Mouse (Mus musculus) G1E (cell line): ENCODE data around the gene Agr2. TPM values are rescaled to one million over a fixed set of nuclear protein-coding genes. Genes with fewer than 3 reads are reported as not detected.

Source experiments
- ATAC-seq: 2 replicates; pipeline ENCODE4 v1.8.0; 2016; ENCODE audit warnings: mild to moderate bottlenecking; ENCODE audit not compliant: insufficient number of reproducible peaks, poor library complexity, low FRiP score, severe bottlenecking; ENCODE audit errors: extremely low read depth
- DNase-seq: peaks from one replicate; pipeline ENCODE4 v3.0.0; 2012; ENCODE audit warnings: low spot score
- H3K27me3 ChIP-seq: 2 replicates; pipeline ENCODE4 v1.6.1; 2012; ENCODE audit warnings: mild to moderate bottlenecking, low read length, inconsistent platforms; ENCODE audit not compliant: insufficient read depth
- H3K36me3 ChIP-seq: replicated peaks from 2 replicates; pipeline ENCODE3; 2012; ENCODE audit warnings: mild to moderate bottlenecking, inconsistent platforms
- H3K4me1 ChIP-seq: 2 replicates; pipeline ENCODE4 v1.6.1; 2012; ENCODE audit warnings: low read depth, low read length, inconsistent platforms, mixed read lengths; ENCODE audit not compliant: insufficient read depth
- H3K4me3 ChIP-seq: 2 replicates; pipeline ENCODE4 v1.5.1; 2012; ENCODE audit warnings: low read depth, mild to moderate bottlenecking, inconsistent platforms, low read length, moderate library complexity, mixed read lengths
- H3K9me3 ChIP-seq: replicated peaks from 2 replicates; pipeline ENCODE4 v1.6.1; 2012; ENCODE audit warnings: inconsistent platforms
- CTCF ChIP-seq: IDR thresholded peaks from 2 replicates; pipeline ENCODE4 v1.5.1; 2012; ENCODE audit warnings: low read depth, low read length, inconsistent platforms, mixed read lengths
- GATA1 ChIP-seq: IDR thresholded peaks from 2 replicates; pipeline ENCODE4 v1.6.1; 2012; ENCODE audit warnings: borderline replicate concordance, low read length, inconsistent platforms, mixed read lengths
- GATA2 ChIP-seq: IDR thresholded peaks from 2 replicates; pipeline ENCODE4 v1.6.1; 2012; ENCODE audit warnings: low read depth, low read length, inconsistent platforms, borderline replicate concordance
- POLR2AphosphoS5 ChIP-seq: IDR thresholded peaks from 2 replicates; pipeline ENCODE4 v1.6.1; 2012; ENCODE audit warnings: low read depth, low read length, inconsistent platforms; ENCODE audit not compliant: insufficient replicate concordance
- TAL1 ChIP-seq: conservative IDR thresholded peaks from 2 replicates; pipeline ENCODE4 v1.6.1; 2012; ENCODE audit warnings: low read depth, low read length, inconsistent platforms, mixed read lengths
- polyA plus RNA-seq: library from polyadenylated mRNA; stranded (reverse); fragments of >175 nt; gene quantifications from 2 replicates; pipeline ENCODE4 v1.2.3, GENCODE M21; 2012
- total RNA-seq, 2 experiments: library from RNA; stranded (forward) in 1 of 2; stranded (reverse) in 1 of 2; fragments of 200-1000 nt in 1 of 2; fragments of >200 nt in 1 of 2; fragmentation: Nextera tagmentation in 1 of 2; gene quantifications; 2 replicates each; pipeline ENCODE4 v1.2.3; 2014 to 2017

Agr2 gene
- total and polyA plus RNA-seq, 3 experiments: 0.33 TPM; not detected in 2

DNA sequence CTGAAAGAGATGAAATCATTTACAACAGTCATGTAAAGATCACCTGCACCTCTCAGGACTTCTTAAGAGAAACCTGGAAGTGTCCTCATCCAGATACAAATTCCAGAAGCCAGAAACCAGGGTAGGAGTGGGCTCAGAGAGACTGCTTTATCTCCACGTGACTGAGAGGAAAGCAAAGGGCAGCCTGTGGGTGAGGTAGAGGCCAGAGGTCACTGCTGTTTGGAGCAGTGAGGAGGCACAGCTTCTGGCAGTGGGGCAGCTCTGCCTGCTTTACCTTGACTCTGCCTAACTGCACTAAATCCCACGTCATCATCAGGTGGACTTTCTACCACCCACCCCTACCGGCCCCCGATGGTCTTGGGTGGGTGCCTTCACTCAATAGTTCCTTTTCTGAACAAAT, 12.0 kb downstream of the Agr2 start:
- no peak overlapping the region for H3K4me3 ChIP-seq
- H3K36me3 ChIP-seq: no peaks in the 10 kb centered on the region

DNA sequence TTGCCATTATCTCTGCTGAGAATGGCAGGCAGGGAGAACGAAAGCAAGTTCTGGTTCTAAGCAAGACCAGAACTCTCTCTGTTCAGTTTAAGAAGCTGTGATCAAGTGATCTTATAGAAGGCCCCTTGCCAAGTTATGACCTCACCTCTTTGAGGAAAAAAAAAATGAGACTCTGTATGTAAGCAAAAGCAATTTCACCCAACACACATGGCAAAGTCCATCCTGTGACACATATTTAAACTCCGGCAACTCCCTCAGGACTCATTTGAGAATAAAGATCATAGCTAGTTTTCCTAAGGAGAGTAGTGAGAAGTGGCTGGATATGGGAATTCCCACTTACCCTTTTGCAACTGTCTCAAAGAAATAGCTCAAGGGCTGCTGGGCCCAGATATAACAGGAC, 14.9 kb downstream of the Agr2 start:
- no peak for DNase-seq
- ATAC-seq: no peak
- Histone ChIP-seq H3K4me3 (no peak overlapping the region), H3K27me3 (no peaks in the 10 kb centered on the region), H3K4me1 (no peaks in the 10 kb centered on the region), H3K9me3 (no peaks in the 10 kb centered on the region; the same call in 1 of the 2 replicates), H3K36me3 (no peaks in the 10 kb centered on the region)
- no peak for TF ChIP-seq TAL1

More for the DNA sequence above, 12.0 kb downstream of the Agr2 start:
- no peak for ATAC-seq
- no peaks in the 10 kb centered on the region for H3K4me1 ChIP-seq
- DNase-seq: no peak
- no peak for TF ChIP-seq CTCF
- no peak for TF ChIP-seq GATA2
- TF ChIP-seq POLR2AphosphoS5: no peak
- no peak for TF ChIP-seq GATA1
- TF ChIP-seq TAL1: no peak
- H3K27me3 ChIP-seq: no peaks in the 10 kb centered on the region
- peaks cover 4% of the 10 kb centered on the region; the same call in 1 of the 2 replicates for H3K9me3 ChIP-seq

DNA sequence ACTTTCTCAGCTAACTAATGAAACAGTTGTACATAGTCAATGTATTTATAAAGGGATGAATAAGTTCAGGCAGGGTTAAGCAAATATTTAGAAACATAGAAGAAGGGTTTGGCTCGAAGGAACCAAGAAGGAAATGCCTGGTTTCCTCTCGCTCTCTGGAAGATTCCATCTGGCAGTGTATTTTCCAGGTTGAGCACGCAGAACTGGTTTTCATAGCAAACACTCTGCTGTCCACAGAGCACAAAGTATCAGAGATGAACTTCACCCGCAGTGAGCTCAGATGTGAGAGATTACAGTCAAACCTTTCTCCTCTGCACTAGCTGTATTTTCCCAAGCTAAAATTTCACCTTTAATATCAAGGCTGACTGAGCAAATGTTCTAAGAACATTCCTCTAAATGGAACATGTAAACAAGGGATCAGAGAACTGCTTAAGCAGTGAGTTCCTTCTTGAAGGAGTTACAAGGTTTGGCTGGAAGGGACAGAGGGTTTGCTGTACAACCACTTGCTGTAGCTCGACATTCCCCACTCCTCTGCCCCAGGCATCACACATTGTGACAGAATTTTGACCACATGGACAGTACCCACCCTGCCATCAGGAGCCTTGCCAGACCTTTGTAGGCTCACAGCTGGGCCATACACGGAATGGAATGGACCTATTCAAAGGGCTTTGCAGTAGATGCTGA, 15.8 kb downstream of the Agr2 start:
- no peaks in the 10 kb centered on the region for H3K36me3 ChIP-seq
- DNase-seq: no peak
- no peak overlapping the region for H3K4me3 ChIP-seq
- ATAC-seq: no peak
- H3K4me1 ChIP-seq: no peaks in the 10 kb centered on the region
- no peaks in the 10 kb centered on the region for H3K27me3 ChIP-seq
- TF ChIP-seq GATA2: no peak
- TF ChIP-seq TAL1: no peak
- no peak for TF ChIP-seq CTCF
- TF ChIP-seq GATA1: no peak
- TF ChIP-seq POLR2AphosphoS5: no peak
- H3K9me3 ChIP-seq: no peaks in the 10 kb centered on the region; the same call in 1 of the 2 replicates

DNA sequence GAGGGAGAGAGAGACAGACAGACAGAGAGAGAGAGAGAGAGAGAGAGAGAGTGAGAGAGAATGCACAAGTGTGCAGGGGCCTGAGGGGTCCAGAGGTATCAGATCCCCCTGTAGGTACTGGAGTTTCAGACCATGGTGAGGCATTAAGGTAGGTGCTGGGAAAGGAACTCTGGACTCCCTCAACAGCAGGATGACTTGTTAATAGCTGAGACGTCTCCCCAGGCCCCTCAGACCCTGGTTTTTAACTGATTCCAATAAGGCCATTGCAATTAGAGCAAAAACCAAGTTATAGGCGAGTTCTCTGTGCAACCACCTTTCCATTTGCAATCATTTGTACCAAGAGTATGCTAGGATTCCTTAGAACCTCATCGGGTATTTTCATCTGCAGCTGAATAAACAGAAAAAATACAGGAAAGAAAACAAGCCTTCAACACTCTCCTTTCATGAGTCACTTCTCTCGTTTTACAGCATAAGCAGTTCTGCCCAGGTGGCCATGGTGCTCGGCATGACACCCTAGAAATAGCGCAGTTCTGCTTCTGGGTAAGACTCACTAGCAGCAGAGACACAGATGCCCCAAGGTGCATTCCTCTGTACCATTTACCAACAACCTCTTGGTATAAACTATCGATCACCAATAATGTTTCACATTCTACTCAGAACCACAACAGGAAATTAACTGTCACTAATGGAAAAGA, 20.7 kb downstream of the Agr2 start:
- TF ChIP-seq CTCF (no peak), TAL1 (no peak), GATA1 (no peak), GATA2 (no peak)
- Histone ChIP-seq H3K36me3 (no peaks in the 10 kb centered on the region), H3K9me3 (peaks cover 7% of the 10 kb centered on the region; the same call in 1 of the 2 replicates), H3K27me3 (no peaks in the 10 kb centered on the region), H3K4me3 (no peak overlapping the region), H3K4me1 (0 out of 2 replicates have a peak, but pooled peaks cover 3% of the 10 kb centered on the region)
- ATAC-seq (no peak), DNase-seq (no peak)

DNA sequence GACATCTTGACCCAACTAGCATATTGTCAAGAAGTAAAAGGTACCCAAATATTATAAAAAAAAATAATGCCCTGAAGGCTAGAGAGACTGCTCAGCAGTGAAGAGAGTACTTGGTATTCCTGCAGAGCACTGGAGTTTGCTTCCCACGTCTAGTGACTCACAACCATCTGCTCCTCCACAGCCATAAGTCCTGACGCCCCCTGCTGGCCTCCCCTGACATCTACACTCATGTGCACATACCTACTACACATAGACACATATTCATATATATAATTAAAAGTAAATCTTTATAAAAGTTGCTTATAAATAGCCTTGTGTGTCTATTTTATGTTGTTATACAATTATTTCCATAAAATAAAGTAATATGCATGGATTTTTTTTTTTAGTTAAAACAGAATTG, 25.1 kb downstream of the Agr2 start:
- H3K27me3 ChIP-seq: no peaks in the 10 kb centered on the region
- no peak for ATAC-seq
- no peak overlapping the region for H3K4me3 ChIP-seq
- H3K36me3 ChIP-seq: no peaks in the 10 kb centered on the region
- 0 out of 2 replicates have a peak, but pooled peaks cover 3% of the 10 kb centered on the region for H3K4me1 ChIP-seq
- no peak for DNase-seq
- peaks cover 9% of the 10 kb centered on the region; the same call in 1 of the 2 replicates for H3K9me3 ChIP-seq
- TF ChIP-seq POLR2AphosphoS5 (no peak), GATA2 (no peak), TAL1 (no peak), CTCF (no peak), GATA1 (no peak)

DNA sequence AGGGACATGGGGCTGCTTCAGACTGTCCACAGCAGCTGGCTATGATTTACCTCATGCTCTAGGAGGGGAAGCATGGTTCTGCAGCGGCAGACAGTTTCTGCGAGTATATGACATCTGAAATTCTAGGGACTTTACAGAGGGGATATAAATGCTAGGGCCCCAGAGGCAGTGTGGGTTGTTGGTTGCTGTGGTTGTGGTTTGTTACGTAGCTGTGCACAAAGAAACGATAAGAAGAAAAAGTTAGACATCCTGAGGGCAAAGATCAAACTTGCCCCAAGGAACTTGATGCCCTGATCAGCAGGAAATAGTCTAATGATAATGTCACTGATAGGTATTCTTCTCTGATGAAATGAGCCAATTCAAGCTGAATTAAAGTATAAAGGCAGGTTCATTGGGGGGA, 26.9 kb downstream of the Agr2 start:
- ATAC-seq: no peak

More for the DNA sequence above, 26.9 kb downstream of the Agr2 start:
- 0 out of 2 replicates have a peak, but pooled peaks cover 3% of the 10 kb centered on the region for H3K4me1 ChIP-seq
- no peaks in the 10 kb centered on the region for H3K36me3 ChIP-seq
- DNase-seq: no peak
- no peaks in the 10 kb centered on the region for H3K27me3 ChIP-seq
- TF ChIP-seq GATA2 (no peak), GATA1 (no peak), POLR2AphosphoS5 (no peak), CTCF (no peak), TAL1 (no peak)
- peaks cover 9% of the 10 kb centered on the region; the same call in 1 of the 2 replicates for H3K9me3 ChIP-seq
- H3K4me3 ChIP-seq: no peak overlapping the region
